Mouse (Mus musculus): ENCODE measurements at regions not wholly inside any gene's neighbourhood (a gene's known extent, or its start where the extent isn't known, plus 50 kb on each side); places are given as distances from the start of the nearest gene placed in this dataset.

DNA sequence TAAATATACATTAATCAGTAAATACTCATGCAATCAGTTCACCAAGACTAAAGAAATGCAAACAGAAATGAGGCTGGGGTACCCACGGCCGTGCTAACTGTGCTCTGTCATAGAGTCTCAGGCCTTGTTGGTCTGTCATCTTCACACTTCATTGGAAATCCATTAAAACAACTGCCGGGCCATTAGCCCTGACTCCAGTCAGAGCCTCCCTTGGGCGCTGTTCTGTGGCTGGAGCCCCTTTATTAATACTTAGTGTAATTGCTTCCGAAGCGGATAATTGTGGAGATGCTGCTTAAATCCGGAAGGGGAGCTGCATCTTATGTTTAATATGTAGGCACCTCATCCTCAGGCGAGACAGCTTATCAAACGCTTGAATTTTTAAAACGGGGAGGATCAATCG is 76.1 kb downstream of the Ier5 start:
- TF ChIP-seq CTCF (IDR thresholded peaks at IDR 0.05; ENCODE audit: low read depth) (no peak), EP300 (optimal IDR thresholded peaks at IDR 0.05) (no peak)
